Mouse (Mus musculus) olfactory bulb, adult 2 months (tissue): ENCODE results near the gene Arhgap8.

ENCODE experiments used
- CTCF ChIP-seq: fragments of 200-500 bp; IDR thresholded peaks from 2 replicates; pipeline ENCODE4 v1.5.1; 2012; ENCODE audit warnings: low read depth, mild to moderate bottlenecking, low read length, moderate library complexity; ENCODE audit not compliant: insufficient read depth
- POLR2A ChIP-seq: fragments of 200-500 bp; IDR thresholded peaks from 2 replicates; pipeline ENCODE4 v1.6.1; 2012; ENCODE audit warnings: mild to moderate bottlenecking, low read depth, low read length, moderate library complexity; ENCODE audit not compliant: insufficient read depth

GRCm38 (mm10) chr15:84729685-84730084 is 9.8 kb downstream of the Arhgap8 start:
- TF ChIP-seq CTCF: no peak
- no peak for TF ChIP-seq POLR2A
